Mouse (Mus musculus): Measurements from ENCODE around the gene Ffar4. TPM values are rescaled to one million over a fixed set of nuclear protein-coding genes. Genes with fewer than 3 reads are reported as not detected.

The Ffar4 gene
- total and polyA plus RNA-seq, 3 experiments: not detected

- H3K9me3 ChIP-seq (replicated peaks): no peaks in the 10 kb centered on the region
- ATAC-seq (ENCODE audit: extremely low read depth, insufficient number of reproducible peaks, low FRiP score, poor library complexity, severe bottlenecking) (no peak), DNase-seq (ENCODE audit: low spot score) (no peak)
- H3K27me3 ChIP-seq (ENCODE audit: insufficient read depth, low read length): 0 out of 2 replicates have a peak, but pooled peaks cover 2% of the 10 kb centered on the region
- TF ChIP-seq GATA1 (IDR thresholded peaks at IDR 0.05; ENCODE audit: borderline replicate concordance, low read length) (no peak), CTCF (IDR thresholded peaks at IDR 0.05; ENCODE audit: low read depth, low read length) (no peak), TAL1 (conservative IDR thresholded peaks at IDR 0.05; ENCODE audit: low read depth, low read length) (no peak), GATA2 (IDR thresholded peaks at IDR 0.05; ENCODE audit: borderline replicate concordance, low read depth, low read length) (no peak), POLR2AphosphoS5 (IDR thresholded peaks at IDR 0.05; ENCODE audit: insufficient replicate concordance, low read depth, low read length) (no peak)
- peaks cover 40% of the 10 kb centered on the region for H3K36me3 ChIP-seq (replicated peaks)
- H3K4me3 ChIP-seq (ENCODE audit: low read depth, low read length): no peak overlapping the region
- H3K4me1 ChIP-seq (ENCODE audit: insufficient read depth, low read depth, low read length): no peaks in the 10 kb centered on the region
Observed at GRCm38 (mm10) chr19:38075051-38075450, 21.8 kb upstream of the Ffar4 start.

DNA sequence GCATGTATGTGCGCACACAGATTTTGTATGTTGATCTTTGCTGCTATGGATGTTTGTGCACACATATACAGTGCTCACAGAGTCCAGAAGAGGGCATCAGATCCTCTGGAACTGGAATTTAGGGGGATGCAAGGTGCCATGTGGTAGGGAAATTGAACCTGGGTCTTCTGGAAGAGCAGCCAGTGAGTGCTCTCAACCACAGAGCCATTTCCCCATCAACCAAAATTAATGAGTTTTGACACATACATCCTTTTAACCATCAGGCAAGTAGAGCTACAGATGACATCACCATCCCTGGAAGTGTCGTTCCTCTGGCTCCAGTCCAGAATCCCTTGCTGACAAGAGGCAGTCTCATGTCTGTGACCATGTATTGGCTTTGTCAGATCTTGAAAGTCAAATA is 20.6 kb upstream of the Ffar4 start:
- DNase-seq (ENCODE audit: low spot score) (no peak), ATAC-seq (ENCODE audit: extremely low read depth, insufficient number of reproducible peaks, low FRiP score, poor library complexity, severe bottlenecking) (no peak)
- TF ChIP-seq GATA2 (IDR thresholded peaks at IDR 0.05; ENCODE audit: borderline replicate concordance, low read depth, low read length) (no peak), CTCF (IDR thresholded peaks at IDR 0.05; ENCODE audit: low read depth, low read length) (no peak), TAL1 (conservative IDR thresholded peaks at IDR 0.05; ENCODE audit: low read depth, low read length) (no peak), POLR2AphosphoS5 (IDR thresholded peaks at IDR 0.05; ENCODE audit: insufficient replicate concordance, low read depth, low read length) (no peak), GATA1 (IDR thresholded peaks at IDR 0.05; ENCODE audit: borderline replicate concordance, low read length) (no peak)

GRCm38 (mm10) chr19:38077851-38078540 is 18.9 kb upstream of the Ffar4 start:
- peaks cover 13% of the 10 kb centered on the region for H3K36me3 ChIP-seq (replicated peaks)
- no peak for DNase-seq (ENCODE audit: low spot score)
- ATAC-seq (ENCODE audit: extremely low read depth, insufficient number of reproducible peaks, low FRiP score, poor library complexity, severe bottlenecking): no peak
- no peak overlapping the region for H3K4me3 ChIP-seq (ENCODE audit: low read depth, low read length)
- no peak for TF ChIP-seq GATA1 (IDR thresholded peaks at IDR 0.05; ENCODE audit: borderline replicate concordance, low read length)
- no peak for TF ChIP-seq CTCF (IDR thresholded peaks at IDR 0.05; ENCODE audit: low read depth, low read length)
- no peak for TF ChIP-seq GATA2 (IDR thresholded peaks at IDR 0.05; ENCODE audit: borderline replicate concordance, low read depth, low read length)
- TF ChIP-seq TAL1 (conservative IDR thresholded peaks at IDR 0.05; ENCODE audit: low read depth, low read length): no peak
- no peak for TF ChIP-seq POLR2AphosphoS5 (IDR thresholded peaks at IDR 0.05; ENCODE audit: insufficient replicate concordance, low read depth, low read length)
- H3K27me3 ChIP-seq (ENCODE audit: insufficient read depth, low read length): 0 out of 2 replicates have a peak, but pooled peaks cover 2% of the 10 kb centered on the region
- no peaks in the 10 kb centered on the region for H3K4me1 ChIP-seq (ENCODE audit: insufficient read depth, low read depth, low read length)
- no peaks in the 10 kb centered on the region for H3K9me3 ChIP-seq (replicated peaks)

More for the DNA sequence above, 20.6 kb upstream of the Ffar4 start:
- Histone ChIP-seq H3K27me3 (ENCODE audit: insufficient read depth, low read length) (0 out of 2 replicates have a peak, but pooled peaks cover 2% of the 10 kb centered on the region), H3K36me3 (replicated peaks) (peaks cover 28% of the 10 kb centered on the region), H3K4me1 (ENCODE audit: insufficient read depth, low read depth, low read length) (no peaks in the 10 kb centered on the region), H3K4me3 (ENCODE audit: low read depth, low read length) (no peak overlapping the region), H3K9me3 (replicated peaks) (no peaks in the 10 kb centered on the region)

- H3K36me3 ChIP-seq (replicated peaks): no peaks in the 10 kb centered on the region
- H3K4me3 ChIP-seq (ENCODE audit: low read depth, low read length): no peak overlapping the region
- no peaks in the 10 kb centered on the region for H3K4me1 ChIP-seq (ENCODE audit: insufficient read depth, low read depth, low read length)
- H3K9me3 ChIP-seq (replicated peaks): no peaks in the 10 kb centered on the region
- H3K27me3 ChIP-seq (ENCODE audit: insufficient read depth, low read length): peaks cover 7% of the 10 kb centered on the region
- no peak for TF ChIP-seq POLR2AphosphoS5 (IDR thresholded peaks at IDR 0.05; ENCODE audit: insufficient replicate concordance, low read depth, low read length)
- TF ChIP-seq CTCF (IDR thresholded peaks at IDR 0.05; ENCODE audit: low read depth, low read length): no peak
- no peak for TF ChIP-seq GATA2 (IDR thresholded peaks at IDR 0.05; ENCODE audit: borderline replicate concordance, low read depth, low read length)
- no peak for TF ChIP-seq TAL1 (conservative IDR thresholded peaks at IDR 0.05; ENCODE audit: low read depth, low read length)
- TF ChIP-seq GATA1 (IDR thresholded peaks at IDR 0.05; ENCODE audit: borderline replicate concordance, low read length): no peak
- ATAC-seq (ENCODE audit: extremely low read depth, insufficient number of reproducible peaks, low FRiP score, poor library complexity, severe bottlenecking) (no peak), DNase-seq (ENCODE audit: low spot score) (no peak)
Observed at GRCm38 (mm10) chr19:38081361-38081760, 15.5 kb upstream of the Ffar4 start.

DNA sequence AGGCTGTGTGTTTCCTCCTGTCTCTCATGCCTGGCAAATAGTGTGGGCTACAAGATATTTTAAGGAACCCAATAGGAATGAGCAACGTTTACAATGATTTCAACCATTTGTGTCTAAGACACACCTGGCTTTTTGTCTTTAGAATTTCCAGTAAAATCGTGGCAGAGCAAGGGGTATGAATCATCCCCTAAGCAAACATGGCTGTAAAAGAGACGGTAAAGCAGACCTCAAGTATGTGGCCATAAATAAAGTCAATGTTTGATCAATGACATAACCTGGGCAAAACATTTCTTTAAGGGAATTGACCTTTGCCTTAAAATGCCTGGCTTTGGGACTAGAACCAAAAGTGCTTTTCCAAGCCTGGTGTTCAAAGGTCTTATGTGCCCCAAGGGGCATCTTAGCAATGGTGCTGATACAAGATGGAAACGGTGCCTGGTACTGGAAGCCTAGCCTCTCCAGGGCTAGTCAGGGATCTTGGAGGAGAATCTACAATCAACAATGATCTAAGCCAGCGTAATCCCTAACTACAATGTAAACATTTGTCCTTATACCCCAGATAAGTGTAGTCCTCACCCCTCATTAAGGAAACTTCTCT is 13.8 kb upstream of the Ffar4 start:
- ATAC-seq (ENCODE audit: extremely low read depth, insufficient number of reproducible peaks, low FRiP score, poor library complexity, severe bottlenecking): no peak
- H3K9me3 ChIP-seq (replicated peaks): no peaks in the 10 kb centered on the region

DNA sequence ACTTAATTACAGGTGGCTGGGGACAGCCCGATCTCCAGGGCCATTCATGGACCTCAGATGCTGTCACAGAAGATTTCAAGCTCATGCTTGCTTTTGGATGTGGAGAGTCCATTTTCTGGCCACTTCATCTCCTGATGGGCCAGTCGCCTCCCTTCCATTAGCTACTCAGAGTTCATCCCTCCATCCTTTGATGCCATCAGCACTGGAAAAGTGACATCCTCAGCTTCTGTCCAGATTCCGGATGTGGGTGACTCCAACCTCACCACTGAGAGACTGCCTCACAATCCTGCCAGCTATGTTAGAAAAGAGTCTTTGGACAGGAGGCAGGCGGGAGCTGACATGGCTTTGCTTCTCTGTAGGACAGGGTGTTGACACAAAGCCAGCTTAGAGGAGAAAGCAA is 11.0 kb upstream of the Ffar4 start:
- ATAC-seq (ENCODE audit: extremely low read depth, insufficient number of reproducible peaks, low FRiP score, poor library complexity, severe bottlenecking): no peak
- TF ChIP-seq POLR2AphosphoS5 (IDR thresholded peaks at IDR 0.05; ENCODE audit: insufficient replicate concordance, low read depth, low read length): no peak
- TF ChIP-seq GATA2 (IDR thresholded peaks at IDR 0.05; ENCODE audit: borderline replicate concordance, low read depth, low read length): no peak
- no peak for TF ChIP-seq GATA1 (IDR thresholded peaks at IDR 0.05; ENCODE audit: borderline replicate concordance, low read length)
- TF ChIP-seq CTCF (IDR thresholded peaks at IDR 0.05; ENCODE audit: low read depth, low read length): no peak
- no peak for TF ChIP-seq TAL1 (conservative IDR thresholded peaks at IDR 0.05; ENCODE audit: low read depth, low read length)
- no peak for DNase-seq (ENCODE audit: low spot score)
- Histone ChIP-seq H3K36me3 (replicated peaks) (no peaks in the 10 kb centered on the region), H3K4me1 (ENCODE audit: insufficient read depth, low read depth, low read length) (no peaks in the 10 kb centered on the region), H3K27me3 (ENCODE audit: insufficient read depth, low read length) (peaks cover 18% of the 10 kb centered on the region), H3K4me3 (ENCODE audit: low read depth, low read length) (no peak overlapping the region), H3K9me3 (replicated peaks) (no peaks in the 10 kb centered on the region)

More for the DNA sequence above, 13.8 kb upstream of the Ffar4 start:
- peaks cover 13% of the 10 kb centered on the region for H3K27me3 ChIP-seq (ENCODE audit: insufficient read depth, low read length)
- H3K36me3 ChIP-seq (replicated peaks): no peaks in the 10 kb centered on the region
- H3K4me3 ChIP-seq (ENCODE audit: low read depth, low read length): no peak overlapping the region
- no peak for DNase-seq (ENCODE audit: low spot score)
- no peak for TF ChIP-seq POLR2AphosphoS5 (IDR thresholded peaks at IDR 0.05; ENCODE audit: insufficient replicate concordance, low read depth, low read length)
- TF ChIP-seq GATA2 (IDR thresholded peaks at IDR 0.05; ENCODE audit: borderline replicate concordance, low read depth, low read length): no peak
- no peak for TF ChIP-seq TAL1 (conservative IDR thresholded peaks at IDR 0.05; ENCODE audit: low read depth, low read length)
- no peak for TF ChIP-seq CTCF (IDR thresholded peaks at IDR 0.05; ENCODE audit: low read depth, low read length)
- TF ChIP-seq GATA1 (IDR thresholded peaks at IDR 0.05; ENCODE audit: borderline replicate concordance, low read length): no peak
- H3K4me1 ChIP-seq (ENCODE audit: insufficient read depth, low read depth, low read length): no peaks in the 10 kb centered on the region

Data from G1E (cell line).